Mouse (Mus musculus): ENCODE measurements at regions not wholly inside any gene's neighbourhood (a gene's known extent, or its start where the extent isn't known, plus 50 kb on each side); places are given as distances from the start of the nearest gene placed in this dataset.

GRCm38 (mm10) chr11:111774108-111774679 is 708.2 kb downstream of the Kcnj2 start:
- in situ Hi-C loops (cut with MboI; ENCODE audit: unreplicated experiment in 2 of 2), result no loop called here

GRCm38 (mm10) chr11:111781321-111781720 is 715.4 kb downstream of the Kcnj2 start:
- in situ Hi-C loops (cut with MboI; ENCODE audit: unreplicated experiment in 2 of 2), result no loop called here

GRCm38 (mm10) chr11:111791267-111791926 is 725.4 kb downstream of the Kcnj2 start:
- in situ Hi-C loops (cut with MboI; ENCODE audit: unreplicated experiment in 2 of 2), result no loop called here

- in situ Hi-C loops (cut with MboI; ENCODE audit: unreplicated experiment in 2 of 2), result loop anchor here (25.0 kb wide), 2 partner anchors 814 to 839 kb away; partner anchors contain the start of gene Kcnj16 (in 1 of the 2)
These were observed 735.1 kb downstream of the Kcnj2 start for GRCm38 (mm10) chr11:111801033-111801432.

- in situ Hi-C loops (cut with MboI; ENCODE audit: unreplicated experiment in 2 of 2), result loop anchor here (25.0 kb wide), 2 partner anchors 829 to 854 kb away; partner anchors contain the start of gene Kcnj16 (in 1 of the 2)
These were observed 750.3 kb downstream of the Kcnj2 start for GRCm38 (mm10) chr11:111816176-111816775.

GRCm38 (mm10) chr11:111818124-111818523 is 752.2 kb downstream of the Kcnj2 start:
- in situ Hi-C loops (cut with MboI; ENCODE audit: unreplicated experiment in 2 of 2), result loop anchor here (25.0 kb wide), 2 partner anchors 831 to 856 kb away; partner anchors contain the start of gene Kcnj16 (in 1 of the 2)

- in situ Hi-C loops (cut with MboI; ENCODE audit: unreplicated experiment in 2 of 2), result loop anchor here (25.0 kb wide), 2 partner anchors 833 to 858 kb away; partner anchors contain the start of gene Kcnj16 (in 1 of the 2)
These were observed 754.4 kb downstream of the Kcnj2 start for GRCm38 (mm10) chr11:111820356-111820755.

- in situ Hi-C loops (cut with MboI; ENCODE audit: unreplicated experiment in 2 of 2), result no loop called here
These were observed 762.5 kb downstream of the Kcnj2 start for GRCm38 (mm10) chr11:111828455-111828854.

- in situ Hi-C loops (cut with MboI; ENCODE audit: unreplicated experiment in 2 of 2), result no loop called here
These were observed 773.0 kb downstream of the Kcnj2 start for GRCm38 (mm10) chr11:111838996-111839395.

- in situ Hi-C loops (cut with MboI; ENCODE audit: unreplicated experiment in 2 of 2), result no loop called here
These were observed 777.8 kb downstream of the Kcnj2 start for GRCm38 (mm10) chr11:111843728-111844258.

GRCm38 (mm10) chr11:111844382-111845027 is 778.5 kb downstream of the Kcnj2 start:
- in situ Hi-C loops (cut with MboI; ENCODE audit: unreplicated experiment in 2 of 2), result no loop called here

- in situ Hi-C loops (cut with MboI; ENCODE audit: unreplicated experiment in 2 of 2), result loop anchor here in 1 of 2 experiments (25.0 kb wide), 1 partner anchor 870 kb away; no protein-coding TSS in a partner anchor
These were observed 791.3 kb downstream of the Kcnj2 start for GRCm38 (mm10) chr11:111857288-111857687.

- in situ Hi-C loops (cut with MboI; ENCODE audit: unreplicated experiment in 2 of 2), result loop anchor here in 1 of 2 experiments (25.0 kb wide), 1 partner anchor 871 kb away; no protein-coding TSS in a partner anchor
These were observed 792.1 kb downstream of the Kcnj2 start for GRCm38 (mm10) chr11:111858111-111858510.

GRCm38 (mm10) chr11:111865143-111865542 is 799.2 kb downstream of the Kcnj2 start:
- in situ Hi-C loops (cut with MboI; ENCODE audit: unreplicated experiment in 2 of 2), result loop anchor here in 1 of 2 experiments (25.0 kb wide), 1 partner anchor 878 kb away; no protein-coding TSS in a partner anchor

- in situ Hi-C loops (cut with MboI; ENCODE audit: unreplicated experiment in 2 of 2), result no loop called here
These were observed 809.4 kb downstream of the Kcnj2 start for GRCm38 (mm10) chr11:111875406-111875805.

GRCm38 (mm10) chr11:111880146-111880545 is 814.2 kb downstream of the Kcnj2 start:
- in situ Hi-C loops (cut with MboI; ENCODE audit: unreplicated experiment in 2 of 2), result no loop called here

GRCm38 (mm10) chr11:111890026-111890425 is 824.1 kb downstream of the Kcnj2 start:
- in situ Hi-C loops (cut with MboI; ENCODE audit: unreplicated experiment in 2 of 2), result no loop called here

- in situ Hi-C loops (cut with MboI; ENCODE audit: unreplicated experiment in 2 of 2), result no loop called here
These were observed 827.9 kb downstream of the Kcnj2 start for GRCm38 (mm10) chr11:111893861-111894260.

GRCm38 (mm10) chr11:111895221-111896200 is 829.5 kb downstream of the Kcnj2 start:
- in situ Hi-C loops (cut with MboI; ENCODE audit: unreplicated experiment in 2 of 2), result no loop called here

All from v-Abl transformed pro-B cells (cell line).